Mouse (Mus musculus) neural tube, embryonic 13.5 days (tissue): ENCODE data around the gene Slc4a10. TPM values are rescaled to one million over a fixed set of nuclear protein-coding genes. Genes with fewer than 3 reads are reported as not detected.

Experiments
- ATAC-seq: fragments of 200-750 bp; cut with Nextera tagmentation; 2 replicates; pipeline ENCODE4 v1.8.0; 2017; ENCODE audit warnings: low read depth, mild to moderate bottlenecking, moderate TSS enrichment, moderate library complexity
- H3K27ac ChIP-seq: fragments of 300-500 bp; sonication (generic); replicated peaks from 2 replicates; pipeline ENCODE4 v1.5.1; 2015; ENCODE audit warnings: moderate library complexity, mild to moderate bottlenecking, inconsistent platforms
- H3K27me3 ChIP-seq: fragments of 300-500 bp; sonication (generic); 2 replicates; pipeline ENCODE4 v1.6.1; 2015; ENCODE audit warnings: mild to moderate bottlenecking, inconsistent platforms
- H3K36me3 ChIP-seq: fragments of 300-500 bp; sonication (generic); 2 replicates; pipeline ENCODE4 v1.6.1; 2015; ENCODE audit warnings: mild to moderate bottlenecking, inconsistent platforms
- H3K4me1 ChIP-seq: fragments of 300-500 bp; sonication (generic); replicated peaks from 2 replicates; pipeline ENCODE4 v1.6.1; 2015; ENCODE audit warnings: inconsistent platforms
- H3K4me2 ChIP-seq: fragments of 300-500 bp; sonication (generic); 2 replicates; pipeline ENCODE4 v1.6.1; 2015; ENCODE audit warnings: inconsistent platforms, mild to moderate bottlenecking, moderate library complexity
- H3K4me3 ChIP-seq: fragments of 300-500 bp; sonication (generic); 2 replicates; pipeline ENCODE4 v1.5.1; 2015; ENCODE audit warnings: mild to moderate bottlenecking, inconsistent platforms
- H3K9ac ChIP-seq: fragments of 300-500 bp; sonication (generic); 2 replicates; pipeline ENCODE4 v1.6.1; 2015; ENCODE audit warnings: moderate library complexity, mild to moderate bottlenecking, inconsistent platforms
- H3K9me3 ChIP-seq: fragments of 300-500 bp; sonication (generic); 2 replicates; pipeline ENCODE4 v1.6.1; 2016; ENCODE audit warnings: inconsistent platforms
- WGBS: fragments of 180-500 bp; shearing (Covaris S2); methylation state at CpG from one replicate; pipeline ENCODE4 v1.1.7; 2015; 5-methylcytosine and 5-hydroxymethylcytosine counted together
- polyA plus RNA-seq: library from polyadenylated mRNA; unstranded; fragments of >200 nt; fragmentation: Nextera tagmentation; extraction: Ambion mirVana; gene quantifications from 2 replicates; pipeline ENCODE4 v1.2.1, GENCODE M21; 2015

Slc4a10 gene
- polyA plus RNA-seq, 1 experiment from 2014 or later = 6.3 TPM

DNA sequence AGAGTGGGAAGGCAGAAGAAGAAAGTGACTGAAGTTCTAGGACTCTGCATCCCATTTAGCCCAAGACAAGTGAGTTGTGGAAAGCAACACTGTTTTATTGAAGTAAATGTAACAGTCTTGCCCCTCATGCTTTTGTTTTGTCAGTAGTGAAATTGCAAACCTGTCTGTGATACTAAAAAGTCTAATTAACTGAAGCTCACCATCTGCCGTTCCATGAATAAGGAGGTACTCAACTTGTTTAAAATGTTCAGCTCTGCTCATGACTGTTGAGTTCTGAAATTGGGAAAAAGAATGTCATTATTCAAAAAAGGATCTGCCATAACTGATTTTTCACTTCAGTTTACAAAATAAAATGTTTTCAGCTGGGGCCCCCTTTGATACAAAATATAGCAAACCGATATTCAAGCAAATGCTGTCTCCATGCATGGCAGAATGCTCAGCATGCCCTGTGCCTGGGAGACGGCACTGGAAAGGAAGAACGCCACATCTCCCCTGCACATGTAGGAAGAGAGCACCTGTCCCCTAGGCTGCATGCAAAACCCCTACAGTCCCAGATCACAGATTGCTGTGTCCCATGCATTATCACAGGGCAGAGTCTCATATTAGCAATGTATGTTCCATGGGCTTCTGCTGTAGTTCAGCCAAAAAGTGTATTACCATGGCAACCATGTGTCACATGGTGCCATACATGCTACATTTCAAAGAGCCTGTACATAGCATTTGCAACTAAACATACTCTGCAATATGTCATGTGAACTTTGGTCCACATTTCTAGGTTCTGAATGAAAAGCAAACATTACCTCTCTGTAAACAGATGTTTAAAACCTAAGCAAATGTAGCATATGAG, 288.4 kb downstream of the Slc4a10 start:
- H3K9me3 ChIP-seq = no peaks in the 10 kb centered on the region
- H3K36me3 ChIP-seq = no peaks in the 10 kb centered on the region
- H3K27ac ChIP-seq = no peak overlapping the region
- no peak overlapping the region for H3K4me3 ChIP-seq
- H3K4me1 ChIP-seq = peaks cover 5% of the 10 kb centered on the region; the same call in 1 of the 2 replicates
- H3K9ac ChIP-seq = no peak overlapping the region
- ATAC-seq = no peak
- no peak overlapping the region for H3K4me2 ChIP-seq
- WGBS = 87% methylated on average over 4 of the region's 4 CpGs
- no peaks in the 10 kb centered on the region for H3K27me3 ChIP-seq

DNA sequence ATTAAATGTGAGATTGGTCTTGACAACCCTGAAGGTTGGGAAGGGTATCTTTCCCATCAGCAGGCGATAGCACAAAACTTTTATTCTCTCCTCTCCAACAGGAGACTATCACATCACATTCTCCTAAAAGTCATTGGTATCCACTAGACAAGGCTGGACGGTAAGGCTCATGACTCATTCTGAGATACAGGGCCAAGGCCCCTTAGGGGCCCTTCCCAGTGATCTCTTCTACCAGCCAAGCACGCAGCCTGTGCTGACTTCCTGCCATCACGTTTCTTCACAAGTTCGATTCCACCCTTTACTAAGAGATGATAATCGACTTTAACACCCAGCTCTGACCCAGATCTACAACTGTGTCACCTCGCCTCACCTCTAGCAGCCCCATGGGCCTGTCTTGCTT, 290.8 kb downstream of the Slc4a10 start:
- no peak overlapping the region for H3K4me2 ChIP-seq
- peaks cover 9% of the 10 kb centered on the region for H3K4me1 ChIP-seq
- no peak for ATAC-seq
- H3K36me3 ChIP-seq = no peaks in the 10 kb centered on the region
- H3K4me3 ChIP-seq = no peak overlapping the region
- H3K27me3 ChIP-seq = no peaks in the 10 kb centered on the region
- H3K9ac ChIP-seq = no peak overlapping the region
- 91% methylated on average over 7 of the region's 7 CpGs for WGBS
- H3K27ac ChIP-seq = no peak overlapping the region
- H3K9me3 ChIP-seq = no peaks in the 10 kb centered on the region

DNA sequence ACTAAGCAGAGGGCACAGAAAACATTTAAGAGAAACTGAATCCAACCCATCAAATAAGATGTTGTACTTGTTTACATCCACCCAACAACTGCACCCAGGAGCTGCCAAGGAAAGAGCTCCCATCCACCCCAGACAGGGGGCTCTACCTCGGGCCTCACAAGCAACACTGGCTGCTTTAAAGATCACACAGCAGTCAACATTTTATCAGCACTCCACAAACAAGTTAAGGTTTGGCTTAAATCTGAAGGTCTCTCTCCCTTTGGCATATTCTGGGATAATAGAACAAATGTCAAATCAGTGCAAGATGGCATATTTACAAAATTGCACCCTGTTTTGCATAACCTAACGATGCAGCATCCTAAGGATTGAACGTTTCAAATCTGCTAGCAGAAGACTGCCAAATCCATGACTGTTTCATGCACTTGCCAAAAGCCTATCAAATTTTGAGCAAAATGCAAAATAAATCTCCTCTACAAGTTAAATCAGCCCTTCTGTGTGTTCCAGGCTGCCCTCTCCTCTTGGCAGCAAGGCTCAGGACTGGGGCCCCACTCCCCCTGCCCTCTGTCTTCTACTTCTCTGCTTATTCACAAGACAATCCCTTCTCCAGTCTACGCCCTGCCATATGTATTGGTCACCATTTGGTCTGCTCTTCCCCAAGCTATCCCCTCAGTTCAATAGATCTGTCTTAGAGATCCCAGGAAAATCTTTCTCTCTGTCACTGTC, 293.1 kb downstream of the Slc4a10 start:
- ATAC-seq = no peak
- Histone ChIP-seq H3K4me2 (no peak overlapping the region), H3K27ac (no peak overlapping the region), H3K36me3 (no peaks in the 10 kb centered on the region), H3K9me3 (no peaks in the 10 kb centered on the region), H3K27me3 (no peaks in the 10 kb centered on the region), H3K4me3 (no peak overlapping the region), H3K4me1 (peaks cover 4% of the 10 kb centered on the region; the same call in 1 of the 2 replicates), H3K9ac (no peak overlapping the region)
- WGBS = 88% methylated on average over 4 of the region's 4 CpGs

DNA sequence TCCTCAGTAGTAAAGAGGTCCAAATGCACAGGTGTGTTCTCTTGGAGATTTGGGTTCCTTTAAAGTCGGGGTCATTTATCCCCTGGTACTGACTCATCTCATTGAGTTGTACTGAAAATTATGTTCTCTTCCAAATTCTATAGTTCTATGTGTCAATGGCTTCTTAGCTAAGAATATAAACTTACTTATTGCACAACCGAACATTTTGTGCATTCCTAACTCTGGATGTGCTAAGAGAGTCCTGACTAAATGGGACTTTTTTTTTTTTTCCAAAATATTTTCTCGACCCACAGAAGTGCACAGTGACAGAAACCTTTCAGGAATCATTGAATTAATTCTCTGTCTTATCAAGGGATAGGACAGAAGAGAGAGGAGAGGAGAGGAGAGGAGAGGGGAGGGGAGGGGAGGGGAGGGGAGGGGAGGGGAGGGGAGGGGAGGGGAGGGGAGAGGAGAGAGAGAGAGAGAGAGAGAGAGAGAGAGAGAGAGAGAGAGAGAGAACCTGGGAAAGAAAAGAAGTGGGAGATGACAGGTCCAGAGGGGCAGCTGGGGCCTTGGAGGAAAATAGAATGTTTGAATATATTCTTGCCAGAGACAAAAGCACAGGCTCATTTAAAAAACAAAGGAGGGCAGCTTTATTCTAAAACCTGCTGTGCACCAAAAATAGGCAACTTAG, 294.9 kb downstream of the Slc4a10 start:
- Histone ChIP-seq H3K27me3 (no peaks in the 10 kb centered on the region), H3K9me3 (no peaks in the 10 kb centered on the region), H3K4me3 (no peak overlapping the region), H3K27ac (no peak overlapping the region), H3K4me2 (peak overlapping the region; percentile 36), H3K4me1 (peaks cover 4% of the 10 kb centered on the region; the same call in 1 of the 2 replicates), H3K9ac (no peak overlapping the region), H3K36me3 (no peaks in the 10 kb centered on the region)
- no peak for ATAC-seq
- WGBS = 73% methylated on average over 3 of the region's 3 CpGs

DNA sequence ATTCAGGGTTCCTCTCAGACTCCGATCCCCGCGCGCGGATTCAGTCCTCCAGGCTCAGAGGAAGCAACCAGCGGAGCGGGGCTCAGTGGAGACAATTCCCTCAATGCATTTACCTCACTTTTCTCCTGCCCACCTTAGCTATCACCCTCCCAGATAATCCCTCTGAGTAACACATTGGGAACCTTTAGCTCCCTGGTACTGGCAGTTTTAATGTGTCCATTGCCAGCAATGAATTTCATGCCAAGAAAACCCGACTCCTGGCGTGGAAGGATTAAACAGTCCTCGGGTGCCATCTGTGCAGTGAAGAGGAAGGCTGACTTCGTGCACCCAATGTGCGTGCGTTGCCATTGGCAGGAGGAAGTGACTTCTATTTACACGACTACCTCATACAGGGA, 295.5 kb downstream of the Slc4a10 start:
- H3K4me1 ChIP-seq = peaks cover 4% of the 10 kb centered on the region; the same call in 1 of the 2 replicates
- ATAC-seq = no peak
- 35% methylated on average over 14 of the region's 14 CpGs for WGBS
- no peak overlapping the region for H3K27ac ChIP-seq
- H3K4me3 ChIP-seq = no peak overlapping the region
- no peak overlapping the region for H3K9ac ChIP-seq
- no peaks in the 10 kb centered on the region for H3K9me3 ChIP-seq
- H3K4me2 ChIP-seq = peak overlapping the region; percentile 36
- no peaks in the 10 kb centered on the region for H3K36me3 ChIP-seq
- no peaks in the 10 kb centered on the region for H3K27me3 ChIP-seq

DNA sequence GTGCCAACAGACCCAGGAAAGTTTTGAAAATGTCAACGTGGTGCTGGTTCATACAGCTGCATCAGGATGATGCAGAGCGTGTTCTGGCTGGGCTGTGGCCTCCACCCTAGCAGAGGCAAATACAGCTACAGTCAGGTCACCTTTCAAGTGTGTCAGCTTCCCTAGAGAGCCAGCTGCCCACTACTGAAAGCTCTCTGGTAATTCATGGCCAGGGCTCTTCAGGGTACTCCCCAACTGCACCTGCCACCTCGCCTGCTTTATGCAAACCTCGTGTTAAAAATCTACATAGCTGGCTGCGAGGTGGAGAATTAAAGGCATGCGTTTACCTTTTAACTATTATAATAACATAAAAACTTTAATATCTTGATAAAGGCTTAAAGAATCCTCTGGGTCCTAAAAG, 298.1 kb downstream of the Slc4a10 start:
- H3K36me3 ChIP-seq = no peaks in the 10 kb centered on the region
- no peak overlapping the region for H3K4me2 ChIP-seq
- no peaks in the 10 kb centered on the region for H3K27me3 ChIP-seq
- WGBS = 48% methylated on average over 6 of the region's 6 CpGs
- no peak for ATAC-seq
- H3K9ac ChIP-seq = no peak overlapping the region
- no peaks in the 10 kb centered on the region for H3K9me3 ChIP-seq
- H3K4me3 ChIP-seq = no peak overlapping the region
- no peak overlapping the region for H3K27ac ChIP-seq
- H3K4me1 ChIP-seq = peaks cover 4% of the 10 kb centered on the region; the same call in 1 of the 2 replicates

DNA sequence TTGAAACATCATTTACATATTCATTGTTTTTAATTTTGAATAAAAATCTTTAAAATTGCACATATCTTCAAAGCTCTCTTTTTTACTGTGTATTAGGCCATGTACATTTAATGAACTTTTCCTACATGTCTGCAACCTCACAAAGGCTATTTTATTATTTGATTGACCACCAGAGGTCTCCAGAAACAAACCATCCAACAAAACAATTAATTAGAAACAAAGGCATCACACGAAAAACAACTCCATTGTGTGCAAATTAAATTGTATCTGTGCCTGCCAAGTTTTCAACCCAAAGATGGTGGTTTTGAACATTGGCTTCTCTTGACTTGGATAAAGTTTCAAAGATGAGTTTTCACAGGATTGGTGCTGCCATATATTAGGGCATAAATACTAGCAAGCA, 300.5 kb downstream of the Slc4a10 start:
- peaks cover 2% of the 10 kb centered on the region; the same call in 1 of the 2 replicates for H3K4me1 ChIP-seq
- H3K9me3 ChIP-seq = no peaks in the 10 kb centered on the region
- H3K27me3 ChIP-seq = no peaks in the 10 kb centered on the region
- no peaks in the 10 kb centered on the region for H3K36me3 ChIP-seq
- H3K27ac ChIP-seq = no peak overlapping the region
- ATAC-seq = no peak
- no peak overlapping the region for H3K9ac ChIP-seq
- H3K4me3 ChIP-seq = no peak overlapping the region
- no peak overlapping the region for H3K4me2 ChIP-seq
- WGBS = 19% methylated on average over 1 of the region's 1 CpGs

DNA sequence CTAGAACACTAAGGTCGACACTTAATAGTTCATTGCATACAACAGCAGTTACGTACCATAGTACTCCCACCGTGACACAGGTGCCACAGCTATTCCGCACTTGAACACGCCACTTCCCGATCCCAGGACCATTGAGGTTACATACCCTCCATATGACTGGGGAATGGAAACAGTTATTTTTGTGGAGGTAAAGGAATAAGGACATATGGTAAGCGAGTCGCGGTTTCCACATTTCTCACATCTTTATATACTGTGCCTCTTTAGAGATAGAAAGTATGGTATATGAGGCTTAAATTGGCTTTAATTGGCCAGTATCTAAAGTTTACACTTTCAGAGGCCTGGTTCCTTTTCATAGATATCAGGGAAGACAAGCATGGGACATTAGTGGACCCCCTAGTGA, 301.5 kb downstream of the Slc4a10 start:
- 91% methylated on average over 9 of the region's 9 CpGs for WGBS
- Histone ChIP-seq H3K4me3 (no peak overlapping the region), H3K9ac (no peak overlapping the region), H3K9me3 (no peaks in the 10 kb centered on the region), H3K27ac (no peak overlapping the region), H3K4me1 (no peaks in the 10 kb centered on the region), H3K36me3 (no peaks in the 10 kb centered on the region), H3K27me3 (no peaks in the 10 kb centered on the region), H3K4me2 (no peak overlapping the region)
- no peak for ATAC-seq

DNA sequence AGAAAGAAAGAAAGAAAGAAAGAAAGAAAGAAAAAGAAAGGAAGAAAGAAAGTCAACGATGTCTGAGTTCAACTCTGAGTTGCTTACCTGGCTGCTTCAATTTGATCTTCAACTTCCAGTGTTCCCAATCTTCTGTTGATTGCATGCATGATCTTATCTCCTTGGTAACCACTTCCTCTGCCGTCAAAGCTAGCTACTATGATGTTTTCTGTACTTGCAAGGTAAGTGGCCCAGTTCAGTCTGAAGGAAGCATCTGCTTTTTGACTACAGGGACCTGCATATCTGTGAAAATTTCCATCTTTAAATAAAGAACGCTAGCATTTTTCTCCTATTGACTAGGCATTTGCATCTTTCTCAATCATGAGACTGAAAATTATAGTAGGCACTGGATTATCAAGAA, 305.8 kb downstream of the Slc4a10 start:
- H3K27me3 ChIP-seq = no peaks in the 10 kb centered on the region
- H3K36me3 ChIP-seq = no peaks in the 10 kb centered on the region
- ATAC-seq = no peak
- WGBS = 89% methylated on average over 3 of the region's 3 CpGs
- H3K9ac ChIP-seq = no peak overlapping the region
- H3K4me3 ChIP-seq = no peak overlapping the region
- no peaks in the 10 kb centered on the region; the same call in 1 of the 2 replicates for H3K4me1 ChIP-seq
- H3K9me3 ChIP-seq = no peaks in the 10 kb centered on the region
- H3K4me2 ChIP-seq = no peak overlapping the region
- no peak overlapping the region for H3K27ac ChIP-seq

DNA sequence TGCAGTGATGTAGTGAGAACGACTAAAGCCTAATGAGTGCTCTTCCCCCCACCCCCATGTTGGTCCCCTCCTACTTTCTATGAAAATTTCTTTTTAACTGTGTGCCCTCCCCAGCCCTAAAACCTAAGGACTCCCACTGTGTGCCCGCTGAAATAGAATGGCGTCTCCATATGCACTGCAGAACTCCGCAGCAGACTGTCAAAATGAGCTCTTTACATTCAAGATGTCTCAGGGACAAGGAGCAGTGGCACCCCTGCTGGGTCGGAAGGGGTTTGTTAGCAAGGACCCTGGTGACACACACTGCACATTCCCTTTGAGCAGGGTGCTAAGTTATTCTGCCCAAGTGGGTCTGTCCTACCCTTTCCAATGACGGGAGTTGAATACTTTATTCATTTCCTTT, 309.5 kb downstream of the Slc4a10 start:
- Histone ChIP-seq H3K4me2 (no peak overlapping the region), H3K9ac (no peak overlapping the region), H3K36me3 (no peaks in the 10 kb centered on the region), H3K27ac (no peak overlapping the region), H3K9me3 (no peaks in the 10 kb centered on the region), H3K4me3 (no peak overlapping the region), H3K4me1 (no peaks in the 10 kb centered on the region; the same call in 1 of the 2 replicates), H3K27me3 (no peaks in the 10 kb centered on the region)
- WGBS = 46% methylated on average over 6 of the region's 6 CpGs
- no peak for ATAC-seq

DNA sequence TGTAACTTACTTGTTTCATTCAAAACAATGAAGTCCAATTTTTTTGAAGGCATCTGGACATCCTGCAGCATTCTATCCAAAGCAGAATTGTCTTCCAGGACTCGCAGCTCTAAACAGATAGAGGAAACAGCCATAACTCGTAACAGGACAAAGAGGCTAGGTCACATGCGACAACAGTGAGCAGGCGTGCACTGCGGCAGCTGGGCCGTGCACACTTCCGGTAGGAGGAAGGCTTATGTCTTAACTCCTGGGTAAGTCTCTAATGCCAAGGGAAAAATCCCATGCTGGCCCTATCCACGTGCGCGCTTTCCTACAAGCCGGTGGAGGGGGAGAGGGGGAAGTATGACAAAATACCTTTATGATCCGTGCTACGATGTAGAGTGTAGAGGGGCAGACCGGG, 310.3 kb downstream of the Slc4a10 start:
- WGBS = 77% methylated on average over 14 of the region's 14 CpGs
- H3K27me3 ChIP-seq = no peaks in the 10 kb centered on the region

DNA sequence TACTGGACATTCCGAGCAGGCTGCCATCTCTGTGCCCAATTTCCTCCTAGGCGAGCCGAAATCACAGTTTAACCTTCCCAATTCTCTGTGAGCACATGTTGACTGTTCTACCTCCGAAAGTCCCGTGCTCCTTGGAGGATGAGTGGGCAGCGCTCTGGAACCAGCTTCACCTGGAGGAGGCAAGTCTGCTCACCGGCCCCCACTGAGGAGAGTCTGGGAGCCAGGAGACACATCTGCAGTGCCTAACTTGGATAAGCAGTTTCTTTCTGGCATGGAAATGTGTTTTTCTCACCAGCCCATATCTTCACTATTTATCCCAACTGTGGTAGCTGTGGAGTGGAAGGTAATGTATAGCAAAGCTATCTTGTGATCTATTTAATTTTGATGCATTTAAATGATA, 311.0 kb downstream of the Slc4a10 start:
- Histone ChIP-seq H3K9me3 (no peaks in the 10 kb centered on the region), H3K9ac (no peak overlapping the region), H3K4me3 (no peak overlapping the region), H3K27me3 (no peaks in the 10 kb centered on the region), H3K4me1 (no peaks in the 10 kb centered on the region; the same call in 1 of the 2 replicates), H3K36me3 (no peaks in the 10 kb centered on the region), H3K4me2 (no peak overlapping the region), H3K27ac (no peak overlapping the region)
- no peak for ATAC-seq
- WGBS = 94% methylated on average over 7 of the region's 7 CpGs

More for the DNA sequence above, 310.3 kb downstream of the Slc4a10 start:
- no peaks in the 10 kb centered on the region for H3K9me3 ChIP-seq
- H3K4me3 ChIP-seq = no peak overlapping the region
- ATAC-seq = no peak
- H3K4me1 ChIP-seq = no peaks in the 10 kb centered on the region; the same call in 1 of the 2 replicates
- no peaks in the 10 kb centered on the region for H3K36me3 ChIP-seq
- H3K9ac ChIP-seq = no peak overlapping the region
- no peak overlapping the region for H3K27ac ChIP-seq
- H3K4me2 ChIP-seq = no peak overlapping the region
